Mouse (Mus musculus) cortical plate, adult 2 months (tissue): ENCODE results near the gene Tas1r3. TPM values are rescaled to one million over a fixed set of nuclear protein-coding genes. Genes with fewer than 3 reads are reported as not detected.

Experiments used
- H3K27ac ChIP-seq: fragments of 200-500 bp; 2 replicates; pipeline ENCODE4 v1.5.1; 2012; ENCODE audit warnings: low read length, control low read depth, inconsistent platforms; ENCODE audit not compliant: insufficient read depth
- H3K4me1 ChIP-seq: fragments of 200-500 bp; 2 replicates; pipeline ENCODE4 v1.6.1; 2011; ENCODE audit warnings: low read length; ENCODE audit not compliant: control insufficient read depth, insufficient read depth
- H3K4me3 ChIP-seq: fragments of 200-500 bp; 2 replicates; pipeline ENCODE4 v1.5.1; 2011; ENCODE audit warnings: mild to moderate bottlenecking, low read length, control low read depth; ENCODE audit not compliant: insufficient read depth
- CTCF ChIP-seq: fragments of 200-500 bp; IDR thresholded peaks from 2 replicates; pipeline ENCODE4 v1.5.1; 2011; ENCODE audit warnings: mild to moderate bottlenecking, control low read depth, low read length; ENCODE audit not compliant: insufficient read depth; ENCODE audit errors: extremely low read depth
- POLR2A ChIP-seq: fragments of 200-500 bp; IDR thresholded peaks from 2 replicates; pipeline ENCODE4 v1.6.1; 2011; ENCODE audit warnings: mild to moderate bottlenecking, low read length, control low read depth; ENCODE audit not compliant: insufficient read depth; ENCODE audit errors: extremely low read depth
- polyA plus RNA-seq: library from polyadenylated mRNA; depleted of rRNA; stranded (reverse); fragments of >200 nt; gene quantifications from 2 replicates; pipeline ENCODE4 v1.2.3, GENCODE M21; 2012

The Tas1r3 gene
- polyA plus RNA-seq, 1 experiment = 0.17 TPM

- H3K4me1 ChIP-seq = peaks cover 18% of the 10 kb centered on the region
- TF ChIP-seq POLR2A = no peak
- no peak for TF ChIP-seq CTCF
- 0 out of 2 replicates have a peak overlapping the region, but pooled peaks have one; percentile 23 for H3K27ac ChIP-seq
- H3K4me3 ChIP-seq = peak overlapping the region; percentile 97
Observed at GRCm38 (mm10) chr4:155847591-155848352, 15.4 kb downstream of the Tas1r3 start.

GRCm38 (mm10) chr4:155846871-155847578, 16.1 kb downstream of the Tas1r3 start, which contains the start of gene Dvl1:
Gene Dvl1 (plus strand): TSS chr4:155847402.
- H3K4me1 ChIP-seq = peaks cover 18% of the 10 kb centered on the region
- peak; percentile 81; the same call in 1 of the 2 replicates for TF ChIP-seq POLR2A
- no peak for TF ChIP-seq CTCF
- H3K27ac ChIP-seq = peak within 1 kb of the TSS; percentile 66
- peak within 1 kb of the TSS; percentile 97 for H3K4me3 ChIP-seq

GRCm38 (mm10) chr4:155843231-155843630, 19.9 kb downstream of the Tas1r3 start:
- no peak overlapping the region for H3K4me3 ChIP-seq
- peaks cover 3% of the 10 kb centered on the region; the same call in 1 of the 2 replicates for H3K4me1 ChIP-seq
- TF ChIP-seq POLR2A (no peak), CTCF (no peak)
- no peak overlapping the region for H3K27ac ChIP-seq

GRCm38 (mm10) chr4:155841651-155842270, 21.4 kb downstream of the Tas1r3 start:
- no peak overlapping the region for H3K27ac ChIP-seq
- 0 out of 2 replicates have a peak, but pooled peaks cover 3% of the 10 kb centered on the region for H3K4me1 ChIP-seq
- no peak for TF ChIP-seq POLR2A
- no peak for TF ChIP-seq CTCF
- H3K4me3 ChIP-seq = no peak overlapping the region

GRCm38 (mm10) chr4:155841003-155841454, 22.1 kb downstream of the Tas1r3 start:
- Histone ChIP-seq H3K27ac (no peak overlapping the region), H3K4me3 (peak overlapping the region; percentile 21; the same call in 1 of the 2 replicates), H3K4me1 (no peaks in the 10 kb centered on the region)
- TF ChIP-seq CTCF = no peak
- no peak for TF ChIP-seq POLR2A

GRCm38 (mm10) chr4:155840076-155841002, 22.8 kb downstream of the Tas1r3 start:
- Histone ChIP-seq H3K27ac (no peak overlapping the region), H3K4me3 (peak overlapping the region; percentile 21; the same call in 1 of the 2 replicates), H3K4me1 (no peaks in the 10 kb centered on the region)
- no peak for TF ChIP-seq CTCF
- no peak for TF ChIP-seq POLR2A

- H3K4me3 ChIP-seq = peak within 1 kb of the TSS; percentile 21; the same call in 1 of the 2 replicates
- no peak within 1 kb of the TSS for H3K27ac ChIP-seq
- no peaks in the 10 kb centered on the region for H3K4me1 ChIP-seq
- no peak for TF ChIP-seq CTCF
- no peak for TF ChIP-seq POLR2A
Observed at GRCm38 (mm10) chr4:155839483-155839910, 23.7 kb downstream of the Tas1r3 start, which contains the start of gene Mxra8. Gene Mxra8 (plus strand): TSS chr4:155839680.
